Mouse (Mus musculus) spleen, adult 2 months (tissue): ENCODE results near the gene Ap1b1.

ENCODE experiments used
- CTCF ChIP-seq: fragments of 200-500 bp; IDR thresholded peaks from 2 replicates; pipeline ENCODE4 v1.5.1; 2011; ENCODE audit warnings: mild to moderate bottlenecking, inconsistent platforms; ENCODE audit not compliant: insufficient read depth, insufficient read length, insufficient replicate concordance; ENCODE audit errors: extremely low read depth
- POLR2A ChIP-seq: fragments of 200-500 bp; IDR thresholded peaks from 2 replicates; pipeline ENCODE4 v1.6.1; 2011; ENCODE audit warnings: low read depth, low read length, inconsistent platforms

DNA sequence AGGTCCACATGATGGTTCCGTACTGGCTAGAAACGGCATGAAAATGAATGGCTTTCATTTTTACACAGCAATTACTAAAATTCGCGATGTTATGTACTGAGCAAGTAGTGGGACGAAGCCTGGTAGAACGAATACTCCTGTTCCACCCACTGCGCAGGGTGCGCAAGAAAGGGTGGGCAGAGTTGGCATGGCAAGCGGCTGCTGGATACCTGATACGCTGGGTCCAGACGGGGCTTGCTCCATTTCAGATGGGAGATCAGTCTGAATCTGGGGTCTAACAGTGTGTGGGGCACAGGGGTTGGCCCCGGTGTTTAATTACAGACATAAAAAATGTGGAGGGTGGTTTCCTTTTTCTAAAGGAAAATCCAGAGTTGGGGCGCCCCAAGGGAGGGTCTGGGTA, 40.1 kb upstream of the Ap1b1 start:
- TF ChIP-seq POLR2A: no peak
- TF ChIP-seq CTCF: no peak
